Mouse (Mus musculus) megakaryocyte, adult 5-6 weeks (primary cell): ENCODE results near the gene Slc22a23. TPM values are rescaled to one million over a fixed set of nuclear protein-coding genes. Genes with fewer than 3 reads are reported as not detected.
A peak's percentile ranks its signal among the peaks of the same experiment; 100 is the strongest.

Experiments
- ATAC-seq: 2 replicates; pipeline ENCODE4 v1.8.0; 2016; ENCODE audit warnings: mild to moderate bottlenecking, inconsistent platforms; ENCODE audit not compliant: poor library complexity, severe bottlenecking
- total RNA-seq, 2 experiments: library from RNA; stranded (forward) in 1 of 2; stranded (reverse) in 1 of 2; fragments of 153-499, 151-499 nt in 1 of 2; fragments of 221-1000, 200-1000 nt in 1 of 2; gene quantifications; 2 replicates each; pipeline versions ENCODE4 v1.2.3 to v1.2.4; 2015 to 2017

Slc22a23 gene
- total RNA-seq, 2 experiments from 2014 or later = 0.22 to 0.65 TPM

GRCm38 (mm10) chr13:34146916-34147315 is 198.1 kb downstream of the Slc22a23 start:
- ATAC-seq = no peak

- no peak for ATAC-seq
Measured at GRCm38 (mm10) chr13:34143389-34143788, 201.6 kb downstream of the Slc22a23 start.

GRCm38 (mm10) chr13:34136605-34137004 is 208.4 kb downstream of the Slc22a23 start:
- no peak for ATAC-seq

- no peak for ATAC-seq
Measured at GRCm38 (mm10) chr13:34134276-34134675, 210.7 kb downstream of the Slc22a23 start.

GRCm38 (mm10) chr13:34133326-34134071 is 211.5 kb downstream of the Slc22a23 start:
- no peak for ATAC-seq

- ATAC-seq = no peak
Measured at GRCm38 (mm10) chr13:34132875-34133274, 212.1 kb downstream of the Slc22a23 start.

- ATAC-seq = no peak
Measured at GRCm38 (mm10) chr13:34132299-34132698, 212.7 kb downstream of the Slc22a23 start.

GRCm38 (mm10) chr13:34131708-34132060 is 213.3 kb downstream of the Slc22a23 start:
- ATAC-seq = peak; percentile 28; the same call in 1 of the 2 replicates

- peak; percentile 33; the same call in 1 of the 2 replicates for ATAC-seq
Measured at GRCm38 (mm10) chr13:34131011-34131707, 213.8 kb downstream of the Slc22a23 start.

- peak; percentile 44 for ATAC-seq
Measured at GRCm38 (mm10) chr13:34130226-34130731, 214.7 kb downstream of the Slc22a23 start, which contains the start of gene Tubb2b. TSS of gene Tubb2b (minus strand) at chr13:34130466.

- ATAC-seq = peak; percentile 30
Measured at GRCm38 (mm10) chr13:34129485-34130225, 215.3 kb downstream of the Slc22a23 start.

Other genes with a start within 250 kb of the Slc22a23 start
- gene Tubb2b, start 214.7 kb downstream of the Slc22a23 start, total RNA-seq (2015) = not detected in 2 replicates
- 0.15 and 0.53 TPM in 2 replicates for gene Tubb2b, start 214.7 kb downstream of the Slc22a23 start, total RNA-seq (2017)
- 54.0 and 59.5 TPM in 2 replicates for gene Psmg4, start 182.2 kb downstream of the Slc22a23 start, total RNA-seq (2015)
- gene Psmg4, start 182.2 kb downstream of the Slc22a23 start, total RNA-seq (2017) = 182 TPM in 2 replicates